In genomic region chr10:117580405-117580804, GRCm38 (mm10) we compare ENCODE assay signal across 21 mouse cellular contexts. TPM values are rescaled to one million over a fixed set of nuclear protein-coding genes. Genes with fewer than 3 reads are reported as not detected.
DNase-seq lines count a peak whose midpoint lies in the region; ATAC-seq lines count a peak whose summit lies in the region.
"Had no signal": no experiment of that assay in that cellular context is flagged by ENCODE, and none has a peak within 500 bp of the region (broad histone marks: within the 10 kb centered on the region; RNA-seq: fewer than 3 reads in every experiment).

No protein-coding gene starts in this region.

- DNase-seq in 3T3-L1 (ENCODE audit: low read depth, low spot score), result peak; percentile 93
- DNase-seq in adipocyte (ENCODE audit: low spot score), result peak; percentile 94
- DNase-seq in right cerebral cortex, postnatal 14 days, result no peak
- no peak for DNase-seq in midbrain, embryonic 11.5 days (ENCODE audit: low spot score, missing footprints)
- DNase-seq: adrenal gland, adult 2 months; adrenal gland, adult 8-10 months; adrenal gland, postnatal 10 days; adrenal gland, postnatal 14 days; adrenal gland, postnatal 25 days; adrenal gland, postnatal 36 days; B cell, adult 2 months; cerebellum, adult 11 months; cerebellum, adult 11-12 months; cerebellum, adult 18-20 months; cerebellum, adult 2 months; cerebellum, adult 8-10 months had no signal

- no peak for ATAC-seq in midbrain, embryonic 11.5 days (ENCODE audit: low FRiP score)
- ATAC-seq: activated CD4-positive, CD25-positive, alpha-beta regulatory T cell, adult 4 months; CD4-positive, CD25-positive, alpha-beta regulatory T cell, adult 4 months; Patski had no signal

- no peak overlapping the region for H3K4me2 ChIP-seq in midbrain, embryonic 11.5 days

- H3K4me1 ChIP-seq in midbrain, embryonic 11.5 days (ENCODE audit: control insufficient read depth, insufficient read depth, low read length), result no peaks in the 10 kb centered on the region

- H3K4me3 ChIP-seq in midbrain, embryonic 11.5 days (ENCODE audit: low read depth, low read length), result no peak overlapping the region

- H3K27me3 ChIP-seq in midbrain, embryonic 11.5 days (ENCODE audit: control insufficient read depth, insufficient read depth, low read length), result no peaks in the 10 kb centered on the region
- H3K27me3 ChIP-seq: CH12.LX, Patski had no signal

- no peak overlapping the region for H3K9ac ChIP-seq in midbrain, embryonic 11.5 days (ENCODE audit: low read length)

- H3K9me3 ChIP-seq in midbrain, embryonic 11.5 days (ENCODE audit: control insufficient read depth, low read length), result no peaks in the 10 kb centered on the region

- no peaks in the 10 kb centered on the region; the same call in 1 of the 2 replicates for H3K36me3 ChIP-seq in midbrain, embryonic 11.5 days (ENCODE audit: control insufficient read depth, insufficient read depth, low read length)
- H3K36me3 ChIP-seq: G1E had no signal

- 87% methylated on average over 5 of the region's 5 CpGs for WGBS in midbrain, embryonic 11.5 days

- no peak overlapping the region for H3K27ac ChIP-seq in midbrain, embryonic 11.5 days (ENCODE audit: low read depth, low read length)

RNA-seq across cellular contexts. Expression of gene Cpm, which starts 48.9 kb away (rescaled TPM):
- polyA plus RNA-seq in midbrain, embryonic 11.5 days (2014; fragmentation: Nextera tagmentation; extraction: Ambion mirVana), result 5.5 and 6.2 TPM in 2 replicates
- polyA plus RNA-seq: G1E had no signal

Comparison
In these comparisons a context has a peak if more than half of its experiments do, and no peak if none do; other contexts are left out.
1. DNase-seq: peak in 3T3-L1 (single experiment) and adipocyte (single experiment); none in right cerebral cortex, postnatal 14 days (single experiment) and midbrain, embryonic 11.5 days (single experiment).